Mouse (Mus musculus) common myeloid progenitor, adult 5-6 weeks (primary cell): Measurements from ENCODE around the gene Rps21. TPM values are rescaled to one million over a fixed set of nuclear protein-coding genes. Genes with fewer than 3 reads are reported as not detected.

Source experiments
- total RNA-seq: library from RNA; stranded (forward); fragments of 200-1000, 187-1606 nt; gene quantifications from 2 replicates; pipeline ENCODE4 v1.2.3, GENCODE M21; 2017

Gene Rps21
- total RNA-seq, 1 experiment from 2014 or later = 3,441 TPM

Other genes starting within 250 kb of the Rps21 start
- gene Lsm14b, start 232.4 kb upstream of the Rps21 start, total RNA-seq = 27.1 and 45.8 TPM in 2 replicates
- 380 and 416 TPM in 2 replicates for gene Psma7, start 214.9 kb upstream of the Rps21 start, total RNA-seq
- 1.2 and 3.2 TPM in 2 replicates for gene Ss18l1, start 214.9 kb upstream of the Rps21 start, total RNA-seq
- gene Mtg2, start 186.8 kb upstream of the Rps21 start, total RNA-seq = 9.7 and 12.5 TPM in 2 replicates
- gene Hrh3, start 152.9 kb upstream of the Rps21 start, total RNA-seq = not detected in 2 replicates
- 33.8 and 35.9 TPM in 2 replicates for gene Osbpl2, start 138.1 kb upstream of the Rps21 start, total RNA-seq
- gene Adrm1, start 85.9 kb upstream of the Rps21 start, total RNA-seq = 51.8 and 52.0 TPM in 2 replicates
- 0.05 and 0.10 TPM in 2 replicates for gene Lama5, start 31.5 kb upstream of the Rps21 start, total RNA-seq
- 9.2 and 11.8 TPM in 2 replicates for gene Cables2, start 16.1 kb downstream of the Rps21 start, total RNA-seq
- gene Rbbp8nl, start 32.5 kb downstream of the Rps21 start, total RNA-seq = not detected in 2 replicates
- not detected in 2 replicates for gene Gata5, start 77.3 kb downstream of the Rps21 start, total RNA-seq
- gene Slco4a1, start 198.9 kb downstream of the Rps21 start, total RNA-seq = 5.9 and 12.5 TPM in 2 replicates
- not detected in 2 replicates for gene Ntsr1, start 242.6 kb downstream of the Rps21 start, total RNA-seq